Mouse (Mus musculus): ENCODE results near the gene Kat5.
A peak's percentile ranks its signal among the peaks of the same experiment; 100 is the strongest.

Gene Kat5

GRCm38 (mm10) chr19:5629907-5630306 is 19.9 kb upstream of the Kat5 start:
- DNase-seq (ENCODE audit: low read depth, low spot score): no peak

GRCm38 (mm10) chr19:5625311-5625710 is 15.3 kb upstream of the Kat5 start:
- no peak for DNase-seq (ENCODE audit: low read depth, low spot score)

- no peak for DNase-seq (ENCODE audit: low read depth, low spot score)
Observed at GRCm38 (mm10) chr19:5621884-5622283, 11.8 kb upstream of the Kat5 start.

- DNase-seq (ENCODE audit: low read depth, low spot score): no peak
Observed at GRCm38 (mm10) chr19:5620007-5620406, 10.0 kb upstream of the Kat5 start.

GRCm38 (mm10) chr19:5614953-5615352 is 4.9 kb upstream of the Kat5 start:
- no peak for DNase-seq (ENCODE audit: low read depth, low spot score)

GRCm38 (mm10) chr19:5612762-5613411 is 2.9 kb upstream of the Kat5 start:
- no peak for DNase-seq (ENCODE audit: low read depth, low spot score)

GRCm38 (mm10) chr19:5611973-5612372 is 1.9 kb upstream of the Kat5 start:
- no peak for DNase-seq (ENCODE audit: low read depth, low spot score)

- no peak for DNase-seq (ENCODE audit: low read depth, low spot score)
Observed at GRCm38 (mm10) chr19:5609171-5609546, 878 bp downstream of the Kat5 start.

- DNase-seq (ENCODE audit: low read depth, low spot score): no peak
Observed at GRCm38 (mm10) chr19:5608707-5609106, 1.3 kb downstream of the Kat5 start.

GRCm38 (mm10) chr19:5607705-5608410 is 2.2 kb downstream of the Kat5 start:
- DNase-seq (ENCODE audit: low read depth, low spot score): no peak

- no peak for DNase-seq (ENCODE audit: low read depth, low spot score)
Observed at GRCm38 (mm10) chr19:5606196-5606595, 3.8 kb downstream of the Kat5 start.

GRCm38 (mm10) chr19:5605126-5605525 is 4.9 kb downstream of the Kat5 start:
- no peak for DNase-seq (ENCODE audit: low read depth, low spot score)

GRCm38 (mm10) chr19:5603664-5604063 is 6.4 kb downstream of the Kat5 start:
- no peak for DNase-seq (ENCODE audit: low read depth, low spot score)

GRCm38 (mm10) chr19:5601752-5602541 is 8.1 kb downstream of the Kat5 start, which contains the start of gene Rnaseh2c:
Rnaseh2c (plus strand) TSS chr19:5601873.
- peak; percentile 63 for DNase-seq (ENCODE audit: low read depth, low spot score)

- DNase-seq (ENCODE audit: low read depth, low spot score): no peak
Observed at GRCm38 (mm10) chr19:5599224-5599623, 10.8 kb downstream of the Kat5 start.

GRCm38 (mm10) chr19:5591888-5592287 is 18.1 kb downstream of the Kat5 start:
- no peak for DNase-seq (ENCODE audit: low read depth, low spot score)

- DNase-seq (ENCODE audit: low read depth, low spot score): no peak
Observed at GRCm38 (mm10) chr19:5589159-5589558, 20.9 kb downstream of the Kat5 start.

- DNase-seq (ENCODE audit: low read depth, low spot score): no peak
Observed at GRCm38 (mm10) chr19:5581995-5582394, 28.0 kb downstream of the Kat5 start.

GRCm38 (mm10) chr19:5580776-5581175 is 29.3 kb downstream of the Kat5 start:
- no peak for DNase-seq (ENCODE audit: low read depth, low spot score)

GRCm38 (mm10) chr19:5579971-5580370 is 30.1 kb downstream of the Kat5 start:
- DNase-seq (ENCODE audit: low read depth, low spot score): no peak

GRCm38 (mm10) chr19:5575336-5575735 is 34.7 kb downstream of the Kat5 start:
- no peak for DNase-seq (ENCODE audit: low read depth, low spot score)

GRCm38 (mm10) chr19:5572331-5573125 is 37.5 kb downstream of the Kat5 start:
- no peak for DNase-seq (ENCODE audit: low read depth, low spot score)
